Mouse (Mus musculus) G1E (cell line): Measurements from ENCODE around the gene Rgs6. TPM values are rescaled to one million over a fixed set of nuclear protein-coding genes. Genes with fewer than 3 reads are reported as not detected.

Experiments
- ATAC-seq: 2 replicates; pipeline ENCODE4 v1.8.0; 2016; ENCODE audit warnings: mild to moderate bottlenecking; ENCODE audit not compliant: insufficient number of reproducible peaks, poor library complexity, low FRiP score, severe bottlenecking; ENCODE audit errors: extremely low read depth
- DNase-seq: peaks from one replicate; pipeline ENCODE4 v3.0.0; 2012; ENCODE audit warnings: low spot score
- H3K27me3 ChIP-seq: 2 replicates; pipeline ENCODE4 v1.6.1; 2012; ENCODE audit warnings: mild to moderate bottlenecking, low read length, inconsistent platforms; ENCODE audit not compliant: insufficient read depth
- H3K36me3 ChIP-seq: replicated peaks from 2 replicates; pipeline ENCODE3; 2012; ENCODE audit warnings: mild to moderate bottlenecking, inconsistent platforms
- H3K4me1 ChIP-seq: 2 replicates; pipeline ENCODE4 v1.6.1; 2012; ENCODE audit warnings: low read depth, low read length, inconsistent platforms, mixed read lengths; ENCODE audit not compliant: insufficient read depth
- H3K4me3 ChIP-seq: 2 replicates; pipeline ENCODE4 v1.5.1; 2012; ENCODE audit warnings: low read depth, mild to moderate bottlenecking, inconsistent platforms, low read length, moderate library complexity, mixed read lengths
- H3K9me3 ChIP-seq: replicated peaks from 2 replicates; pipeline ENCODE4 v1.6.1; 2012; ENCODE audit warnings: inconsistent platforms
- CTCF ChIP-seq: IDR thresholded peaks from 2 replicates; pipeline ENCODE4 v1.5.1; 2012; ENCODE audit warnings: low read depth, low read length, inconsistent platforms, mixed read lengths
- GATA1 ChIP-seq: IDR thresholded peaks from 2 replicates; pipeline ENCODE4 v1.6.1; 2012; ENCODE audit warnings: borderline replicate concordance, low read length, inconsistent platforms, mixed read lengths
- GATA2 ChIP-seq: IDR thresholded peaks from 2 replicates; pipeline ENCODE4 v1.6.1; 2012; ENCODE audit warnings: low read depth, low read length, inconsistent platforms, borderline replicate concordance
- POLR2AphosphoS5 ChIP-seq: IDR thresholded peaks from 2 replicates; pipeline ENCODE4 v1.6.1; 2012; ENCODE audit warnings: low read depth, low read length, inconsistent platforms; ENCODE audit not compliant: insufficient replicate concordance
- TAL1 ChIP-seq: conservative IDR thresholded peaks from 2 replicates; pipeline ENCODE4 v1.6.1; 2012; ENCODE audit warnings: low read depth, low read length, inconsistent platforms, mixed read lengths
- polyA plus RNA-seq: library from polyadenylated mRNA; stranded (reverse); fragments of >175 nt; gene quantifications from 2 replicates; pipeline ENCODE4 v1.2.3, GENCODE M21; 2012
- total RNA-seq, 2 experiments: library from RNA; stranded (forward) in 1 of 2; stranded (reverse) in 1 of 2; fragments of 200-1000 nt in 1 of 2; fragments of >200 nt in 1 of 2; fragmentation: Nextera tagmentation in 1 of 2; gene quantifications; 2 replicates each; pipeline ENCODE4 v1.2.3; 2014 to 2017

Gene Rgs6
- total and polyA plus RNA-seq, 3 experiments, result 0.44 TPM; not detected in 2

DNA sequence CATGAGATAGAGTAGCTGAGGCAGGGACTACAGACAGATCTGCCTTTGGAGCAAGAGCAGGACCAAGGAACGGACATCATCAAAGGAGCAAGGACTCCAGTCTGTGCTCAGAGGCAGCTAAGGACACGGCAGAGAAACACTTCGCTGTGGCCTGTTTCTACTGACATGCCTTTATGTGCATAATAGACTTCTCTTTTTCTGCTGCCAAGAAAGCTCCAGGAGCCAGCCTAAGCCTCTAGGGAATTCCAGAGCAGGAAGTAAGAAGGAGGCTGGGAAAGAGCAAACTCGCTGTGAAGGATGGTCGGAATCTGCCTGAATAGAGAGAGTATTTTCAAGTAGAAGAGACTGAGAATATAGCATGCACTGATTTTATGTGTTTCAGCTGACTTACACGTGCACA, 253.5 kb downstream of the Rgs6 start:
- peaks cover 3% of the 10 kb centered on the region; the same call in 1 of the 2 replicates for H3K27me3 ChIP-seq
- H3K9me3 ChIP-seq, result peaks cover 5% of the 10 kb centered on the region
- no peaks in the 10 kb centered on the region for H3K4me1 ChIP-seq
- ATAC-seq (no peak), DNase-seq (no peak)
- no peaks in the 10 kb centered on the region for H3K36me3 ChIP-seq
- TF ChIP-seq CTCF (no peak), POLR2AphosphoS5 (no peak), TAL1 (no peak), GATA1 (no peak), GATA2 (no peak)
- H3K4me3 ChIP-seq, result no peak overlapping the region

DNA sequence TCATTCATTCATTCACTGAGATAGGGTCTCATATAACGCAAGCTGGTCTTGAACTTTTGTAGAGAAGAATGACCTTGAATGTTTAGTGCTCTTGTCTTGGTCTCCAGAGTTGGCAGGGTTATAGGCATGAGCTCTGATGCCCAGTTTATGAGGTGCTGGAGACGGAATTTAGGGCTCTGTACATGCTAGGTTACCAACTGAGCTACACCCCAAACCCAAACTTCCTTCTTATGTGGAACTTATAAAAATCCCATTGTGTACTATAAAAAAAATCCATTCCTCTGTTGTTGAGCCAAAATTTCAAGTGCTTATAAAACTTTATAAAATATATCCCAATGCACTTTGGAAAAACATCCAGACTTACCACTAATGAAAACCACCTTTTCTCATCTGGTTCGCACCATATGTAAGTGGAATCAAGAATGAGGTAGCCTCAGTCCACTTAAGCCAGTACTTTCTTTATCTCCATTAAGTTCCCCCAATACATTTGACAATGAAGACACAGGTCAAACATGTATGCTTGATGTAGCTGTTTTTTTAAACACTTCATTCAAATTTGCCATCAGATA, 260.3 kb downstream of the Rgs6 start:
- Histone ChIP-seq H3K4me1 (no peaks in the 10 kb centered on the region), H3K9me3 (peaks cover 4% of the 10 kb centered on the region; the same call in 1 of the 2 replicates), H3K36me3 (no peaks in the 10 kb centered on the region), H3K4me3 (no peak overlapping the region), H3K27me3 (peaks cover 7% of the 10 kb centered on the region)
- TF ChIP-seq GATA1, result no peak
- no peak for TF ChIP-seq TAL1
- TF ChIP-seq POLR2AphosphoS5, result no peak
- no peak for TF ChIP-seq CTCF
- no peak for TF ChIP-seq GATA2
- no peak for ATAC-seq
- DNase-seq, result no peak

DNA sequence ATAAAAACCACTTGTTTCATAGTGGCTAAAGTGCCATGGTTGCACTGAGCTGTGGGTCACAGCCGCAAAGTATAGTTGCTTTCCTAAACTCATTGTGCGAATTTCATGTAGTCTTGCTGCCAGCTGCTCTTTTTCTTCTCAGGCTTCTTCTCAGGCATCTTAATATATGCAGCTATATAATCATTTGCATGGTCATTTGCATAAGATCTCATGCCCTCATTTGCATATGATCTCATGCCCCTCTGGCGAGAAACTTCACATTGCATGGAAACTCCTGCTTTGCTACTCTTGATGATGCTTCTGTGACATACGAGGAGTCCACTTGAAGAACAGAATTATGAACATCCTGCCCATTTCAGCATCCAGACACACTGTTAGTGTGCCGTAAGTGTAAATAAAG, 266.8 kb downstream of the Rgs6 start:
- H3K27me3 ChIP-seq, result peaks cover 3% of the 10 kb centered on the region
- TF ChIP-seq POLR2AphosphoS5 (no peak), TAL1 (no peak), GATA1 (no peak), GATA2 (no peak)
- no peaks in the 10 kb centered on the region for H3K4me1 ChIP-seq
- DNase-seq, result no peak
- peaks cover 4% of the 10 kb centered on the region; the same call in 1 of the 2 replicates for H3K9me3 ChIP-seq
- H3K4me3 ChIP-seq, result no peak overlapping the region
- no peak for ATAC-seq
- no peaks in the 10 kb centered on the region for H3K36me3 ChIP-seq

DNA sequence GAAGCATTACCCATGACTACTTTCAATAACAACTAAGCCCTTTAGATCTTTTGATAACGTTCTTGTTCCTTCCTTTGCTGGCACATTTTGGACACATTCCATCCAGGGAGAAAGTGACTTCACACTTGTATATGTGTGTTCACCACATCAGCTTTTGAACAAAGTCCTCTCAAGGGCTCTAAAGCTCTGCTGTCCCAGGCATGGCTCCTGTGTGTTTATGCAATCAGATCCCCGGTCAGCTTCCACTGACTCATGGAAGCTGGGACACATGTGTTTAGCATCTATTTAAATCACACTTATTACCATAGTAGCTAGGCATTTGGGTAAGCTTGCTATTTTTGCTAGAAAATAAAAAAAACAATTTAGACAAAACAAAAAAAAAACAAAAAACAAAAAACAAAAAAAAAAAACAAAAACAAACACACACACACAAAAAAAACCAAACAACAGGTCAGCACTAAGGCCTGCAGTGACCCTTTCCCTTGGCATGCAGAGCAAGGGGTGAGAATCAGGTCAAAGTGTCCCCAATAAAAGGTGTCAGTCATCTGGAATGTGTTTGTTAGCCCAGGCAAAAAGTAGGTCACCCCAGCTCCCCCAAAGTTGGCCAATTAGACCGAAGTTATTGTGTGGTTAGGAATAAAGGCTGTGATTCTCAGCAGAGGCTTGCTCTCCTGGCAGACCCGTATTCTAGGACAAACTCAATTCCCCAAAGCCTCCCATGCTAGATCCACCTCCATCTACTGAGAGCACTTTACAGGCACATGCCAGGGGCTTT, 267.4 kb downstream of the Rgs6 start:
- H3K4me3 ChIP-seq, result no peak overlapping the region
- H3K4me1 ChIP-seq, result no peaks in the 10 kb centered on the region
- ATAC-seq (no peak), DNase-seq (no peak)
- peaks cover 1% of the 10 kb centered on the region for H3K27me3 ChIP-seq
- H3K9me3 ChIP-seq, result peaks cover 4% of the 10 kb centered on the region; the same call in 1 of the 2 replicates
- TF ChIP-seq GATA2 (no peak), TAL1 (no peak), CTCF (no peak)
- H3K36me3 ChIP-seq, result no peaks in the 10 kb centered on the region

DNA sequence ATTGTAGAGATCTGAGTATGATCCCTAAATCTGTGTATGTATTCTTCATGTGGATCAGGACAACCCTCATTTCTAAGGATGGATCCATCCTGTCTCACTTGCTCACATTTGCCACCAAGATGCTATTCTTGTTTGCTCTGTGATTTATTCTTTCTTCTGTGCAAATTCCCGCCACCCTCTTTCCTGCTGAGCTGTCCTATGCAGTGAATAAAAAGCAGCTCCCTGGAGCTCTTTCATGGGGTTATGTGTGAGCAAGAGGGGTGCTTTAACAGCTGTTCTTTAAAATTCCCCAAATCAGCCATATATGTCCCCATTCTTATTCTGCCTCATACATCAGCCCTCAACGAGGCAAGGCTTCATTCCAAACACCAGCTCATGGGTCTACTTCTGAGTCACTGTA, 277.6 kb downstream of the Rgs6 start:
- Histone ChIP-seq H3K27me3 (no peaks in the 10 kb centered on the region), H3K9me3 (no peaks in the 10 kb centered on the region), H3K36me3 (no peaks in the 10 kb centered on the region), H3K4me1 (no peaks in the 10 kb centered on the region), H3K4me3 (no peak overlapping the region)
- DNase-seq, result no peak
- ATAC-seq, result no peak
- TF ChIP-seq GATA2, result no peak
- no peak for TF ChIP-seq CTCF
- no peak for TF ChIP-seq TAL1
- no peak for TF ChIP-seq POLR2AphosphoS5
- no peak for TF ChIP-seq GATA1

DNA sequence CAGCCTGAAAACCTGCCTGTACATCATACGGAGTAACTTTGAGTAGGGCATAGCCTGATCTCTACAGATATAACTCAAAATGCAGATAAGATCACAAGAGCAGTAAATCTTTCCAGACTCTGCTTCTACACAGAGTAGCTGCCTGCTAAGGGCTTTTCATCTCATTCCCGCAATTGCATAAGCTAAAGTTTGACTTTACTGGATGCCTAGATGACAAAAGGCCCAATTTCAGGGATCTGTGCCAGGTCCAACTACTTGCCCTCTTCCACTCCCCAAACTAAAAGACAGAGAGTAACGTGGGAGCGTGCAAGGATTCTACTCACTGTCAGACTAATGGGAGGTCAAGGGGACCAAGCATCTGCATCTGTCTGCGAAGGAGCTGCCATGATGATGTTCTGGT, 292.6 kb downstream of the Rgs6 start:
- Histone ChIP-seq H3K4me1 (no peaks in the 10 kb centered on the region), H3K9me3 (no peaks in the 10 kb centered on the region), H3K36me3 (no peaks in the 10 kb centered on the region), H3K27me3 (peaks cover 12% of the 10 kb centered on the region), H3K4me3 (no peak overlapping the region)
- no peak for DNase-seq
- no peak for ATAC-seq
- TF ChIP-seq CTCF, result no peak
- no peak for TF ChIP-seq GATA2
- TF ChIP-seq GATA1, result no peak
- TF ChIP-seq POLR2AphosphoS5, result no peak
- TF ChIP-seq TAL1, result no peak
